Mouse (Mus musculus) intestine, postnatal 0 days (tissue): Measurements from ENCODE around the gene Bid. TPM values are rescaled to one million over a fixed set of nuclear protein-coding genes. Genes with fewer than 3 reads are reported as not detected.
A peak's percentile ranks its signal among the peaks of the same experiment; 100 is the strongest.
"Not testable (repeated sequence)": the region's sequence is repeated elsewhere in the genome, so short reads cannot be mapped to it uniquely, and the experiment has no call there.

Source experiments
- ATAC-seq: fragments of 200-750 bp; cut with Nextera tagmentation; 2 replicates; pipeline ENCODE4 v1.8.0; 2017; ENCODE audit warnings: mild to moderate bottlenecking, moderate TSS enrichment, moderate library complexity
- H3K27ac ChIP-seq: fragments of 300-500 bp; sonication (generic); 2 replicates; pipeline ENCODE4 v1.5.1; 2014; ENCODE audit warnings: mild to moderate bottlenecking, low read depth, low read length, moderate library complexity
- H3K27me3 ChIP-seq: fragments of 300-500 bp; sonication (generic); replicated peaks from 2 replicates; pipeline ENCODE4 v1.6.1; 2014; ENCODE audit warnings: low read length, mixed read lengths; ENCODE audit not compliant: control insufficient read depth, insufficient read depth
- H3K36me3 ChIP-seq: fragments of 300-500 bp; sonication (generic); 2 replicates; pipeline ENCODE4 v1.6.1; 2014; ENCODE audit warnings: mild to moderate bottlenecking, moderate library complexity; ENCODE audit not compliant: control insufficient read depth, insufficient read depth
- H3K4me1 ChIP-seq: fragments of 300-500 bp; sonication (generic); replicated peaks from 2 replicates; pipeline ENCODE4 v1.6.1; 2014; ENCODE audit warnings: antibody characterized with exemption, low read length, mixed read lengths; ENCODE audit not compliant: control insufficient read depth, insufficient read depth
- H3K4me2 ChIP-seq: fragments of 300-500 bp; sonication (generic); replicated peaks from 2 replicates; pipeline ENCODE4 v1.6.1; 2014; ENCODE audit warnings: low read depth, mild to moderate bottlenecking, moderate library complexity
- H3K4me3 ChIP-seq: fragments of 300-500 bp; sonication (generic); 2 replicates; pipeline ENCODE4 v1.5.1; 2014; ENCODE audit warnings: low read depth, low read length
- H3K9ac ChIP-seq: fragments of 300-500 bp; sonication (generic); 2 replicates; pipeline ENCODE4 v1.6.1; 2014; ENCODE audit warnings: mild to moderate bottlenecking, low read depth, low read length
- H3K9me3 ChIP-seq: fragments of 300-500 bp; sonication (generic); 2 replicates; pipeline ENCODE4 v1.6.1; 2016; ENCODE audit warnings: mixed run types; ENCODE audit not compliant: control insufficient read depth
- CTCF ChIP-seq: sonication (generic); IDR thresholded peaks from 2 replicates; pipeline ENCODE4 v1.5.1; 2016; ENCODE audit warnings: low read depth, mild to moderate bottlenecking, control low read depth, antibody characterized with exemption, moderate library complexity
- WGBS: fragments of 180-500 bp; shearing (Covaris S2); extraction: QIAGEN DNeasy Blood & Tissue Kit; methylation state at CpG from one replicate; pipeline ENCODE4 v1.1.7; 2014; 5-methylcytosine and 5-hydroxymethylcytosine counted together
- polyA plus RNA-seq: library from polyadenylated mRNA; unstranded; fragments of >200 nt; fragmentation: Nextera tagmentation; extraction: Ambion mirVana; gene quantifications from 2 replicates; pipeline ENCODE4 v1.2.1, GENCODE M21; 2015

Gene Bid
- polyA plus RNA-seq, 1 experiment from 2014 or later: 24.8 TPM

DNA sequence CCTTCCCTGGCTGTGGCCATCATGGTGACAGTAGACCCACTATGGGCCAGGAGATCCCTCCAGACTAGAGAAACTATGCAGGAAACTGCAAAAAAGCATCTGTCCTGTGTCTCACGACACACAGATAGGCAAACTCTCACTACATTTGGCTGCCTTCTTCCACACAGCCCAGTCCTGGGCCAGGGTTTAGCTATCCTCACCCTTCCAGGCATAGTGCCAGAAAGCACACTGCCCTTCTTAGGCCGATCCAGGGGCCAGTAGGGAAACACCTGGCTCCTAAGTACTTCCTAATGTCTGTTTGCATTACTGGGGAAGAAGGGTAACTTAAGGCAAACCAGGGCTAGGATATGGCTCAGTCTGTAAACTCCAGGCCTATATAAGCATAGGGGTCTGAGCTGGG lies 3.7 kb downstream of the Bid start:
- Histone ChIP-seq H3K27ac (no peak overlapping the region), H3K4me2 (no peak overlapping the region), H3K27me3 (no peaks in the 10 kb centered on the region), H3K9ac (no peak overlapping the region), H3K9me3 (no peaks in the 10 kb centered on the region), H3K4me3 (no peak overlapping the region), H3K36me3 (no peaks in the 10 kb centered on the region), H3K4me1 (0 out of 2 replicates have a peak, but pooled peaks cover 3% of the 10 kb centered on the region)
- no peak for ATAC-seq
- WGBS: 30% methylated on average over 2 of the region's 2 CpGs
- no peak for TF ChIP-seq CTCF

DNA sequence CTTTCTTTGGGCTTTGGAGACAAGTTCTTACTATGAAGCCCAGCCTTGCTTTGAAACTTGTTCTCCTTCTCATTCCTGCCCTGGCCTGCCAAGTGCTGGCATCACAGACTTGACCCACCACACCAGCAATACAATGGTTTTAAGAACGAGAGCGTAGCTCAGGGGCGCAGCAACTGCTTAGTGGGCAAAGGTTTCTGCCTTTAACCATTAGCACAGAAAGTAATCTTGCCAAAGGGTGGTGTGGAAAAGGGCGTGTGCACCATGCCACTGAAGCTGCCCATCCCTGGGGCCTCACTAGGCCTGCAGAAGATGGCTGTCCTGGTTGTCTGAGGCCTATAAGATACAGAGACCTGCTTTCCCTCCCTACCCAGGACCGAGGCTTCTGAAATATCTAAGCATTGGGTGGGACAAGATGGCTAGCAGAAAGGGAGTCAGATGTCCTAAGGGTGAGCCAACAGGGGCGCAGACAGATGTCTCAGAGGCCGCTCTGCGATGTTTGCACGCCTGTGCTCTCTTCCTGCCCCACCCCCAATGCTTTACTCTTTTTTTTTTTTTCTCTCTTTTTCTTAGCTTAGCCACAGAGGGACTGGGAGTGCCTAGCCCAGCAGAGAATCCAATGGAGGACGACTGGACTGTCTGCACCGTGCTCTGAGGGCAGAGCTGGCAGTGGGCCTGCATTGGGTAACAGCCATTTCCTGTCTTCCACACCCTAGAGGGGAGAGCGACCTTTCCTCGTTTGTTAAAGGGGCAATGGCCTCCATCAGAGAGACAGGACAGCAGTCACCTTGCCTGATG lies 5.2 kb downstream of the Bid start:
- no peak overlapping the region; the same call in 1 of the 2 replicates for H3K27ac ChIP-seq
- no peak for TF ChIP-seq CTCF
- no peaks in the 10 kb centered on the region for H3K27me3 ChIP-seq
- peak; percentile 50; the same call in 1 of the 2 replicates for ATAC-seq
- no peak overlapping the region; the same call in 1 of the 2 replicates for H3K4me2 ChIP-seq
- H3K4me3 ChIP-seq: no peak overlapping the region
- H3K9ac ChIP-seq: no peak overlapping the region
- no peaks in the 10 kb centered on the region for H3K36me3 ChIP-seq
- H3K4me1 ChIP-seq: 0 out of 2 replicates have a peak, but pooled peaks cover 3% of the 10 kb centered on the region
- WGBS: 42% methylated on average over 13 of the region's 13 CpGs
- no peaks in the 10 kb centered on the region for H3K9me3 ChIP-seq

DNA sequence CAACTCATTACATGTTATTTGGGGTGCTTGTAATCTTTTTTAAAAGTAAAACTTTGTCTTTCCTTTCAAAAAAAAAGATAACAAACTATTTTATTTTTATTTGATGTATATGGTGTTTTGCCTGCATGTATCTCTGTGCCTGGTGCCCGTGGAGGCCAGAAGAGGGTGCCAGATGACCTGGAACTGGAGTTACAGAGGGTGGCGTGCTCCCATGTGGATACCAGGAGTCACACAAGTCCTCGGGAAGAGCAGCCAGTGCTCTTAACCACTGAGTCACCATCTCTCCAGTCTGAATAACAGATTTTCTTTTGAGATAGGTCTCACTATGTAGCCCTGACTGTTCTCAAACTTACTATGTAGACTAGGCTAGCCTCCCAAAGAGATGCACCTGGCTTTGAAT lies 7.2 kb downstream of the Bid start:
- TF ChIP-seq CTCF: peak; percentile 17; the same call in 1 of the 2 replicates
- Histone ChIP-seq H3K4me1 (0 out of 2 replicates have a peak, but pooled peaks cover 3% of the 10 kb centered on the region), H3K4me3 (no peak overlapping the region), H3K27me3 (no peaks in the 10 kb centered on the region), H3K27ac (no peak overlapping the region), H3K9me3 (no peaks in the 10 kb centered on the region), H3K4me2 (no peak overlapping the region), H3K9ac (no peak overlapping the region), H3K36me3 (no peaks in the 10 kb centered on the region)
- WGBS: 81% methylated on average over 3 of the region's 3 CpGs
- no peak for ATAC-seq

DNA sequence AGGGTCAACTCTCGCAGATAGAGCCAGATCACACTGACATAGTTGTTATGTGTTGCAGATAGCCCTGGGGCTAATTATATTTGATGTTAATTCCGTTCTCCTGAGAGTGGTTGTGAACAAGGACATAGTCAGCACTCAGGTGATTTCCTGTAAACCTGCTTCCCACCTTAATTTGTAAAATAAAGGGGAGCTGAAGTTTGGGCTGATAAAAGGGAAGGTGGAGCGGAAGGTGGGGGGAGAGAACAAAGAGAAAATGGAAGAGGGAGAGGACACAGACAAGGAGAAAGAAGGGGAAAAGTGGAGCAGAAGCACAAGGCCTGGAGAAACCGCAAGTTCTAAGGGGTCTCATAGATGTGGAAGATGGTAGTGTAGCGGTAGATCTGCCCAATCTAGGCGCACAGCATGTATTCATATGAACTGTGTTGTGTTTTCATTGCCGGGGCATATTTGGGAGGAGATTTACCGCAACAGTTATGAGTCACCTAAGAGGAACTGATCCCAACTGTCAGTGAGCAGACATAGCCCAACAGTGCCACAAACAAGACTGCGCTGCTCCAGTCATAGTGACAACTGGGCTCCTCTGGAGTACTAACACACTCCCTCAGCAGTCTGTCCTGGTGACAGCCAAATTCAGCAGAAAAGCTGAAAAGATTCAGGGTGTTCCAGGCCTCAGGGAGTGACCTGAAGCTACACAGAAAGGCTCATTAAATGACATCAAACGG lies 8.6 kb downstream of the Bid start:
- H3K27me3 ChIP-seq, H3K4me2 ChIP-seq, H3K9ac ChIP-seq, H3K4me3 ChIP-seq, ATAC-seq, H3K9me3 ChIP-seq, H3K4me1 ChIP-seq, H3K27ac ChIP-seq, H3K36me3 ChIP-seq: not testable (repeated sequence)
- WGBS: 91% methylated on average over 9 of the region's 10 CpGs

DNA sequence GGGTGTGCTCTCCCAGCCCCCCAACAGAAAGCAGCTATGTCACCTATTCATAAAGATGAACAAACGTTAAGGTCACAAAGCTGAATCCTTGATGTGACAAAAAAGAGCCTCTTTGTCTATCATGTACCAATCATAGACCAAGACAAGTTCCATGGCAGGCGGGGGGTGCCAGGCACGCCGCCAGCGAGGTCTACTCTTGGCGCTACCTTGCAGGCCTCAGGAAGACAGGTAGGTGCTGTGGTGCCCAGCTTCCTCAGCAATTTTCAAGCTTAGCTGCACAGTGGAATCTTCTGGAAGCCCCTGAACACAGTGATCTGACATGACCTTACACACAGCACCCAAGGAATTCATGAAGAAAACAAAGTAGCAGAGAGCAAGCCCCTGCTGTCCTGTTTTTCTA lies 10.1 kb downstream of the Bid start:
- H3K4me1 ChIP-seq: no peaks in the 10 kb centered on the region
- H3K9ac ChIP-seq: no peak overlapping the region
- H3K9me3 ChIP-seq: no peaks in the 10 kb centered on the region
- H3K4me2 ChIP-seq: no peak overlapping the region
- no peaks in the 10 kb centered on the region for H3K27me3 ChIP-seq
- H3K36me3 ChIP-seq: no peaks in the 10 kb centered on the region
- WGBS: 93% methylated on average over 6 of the region's 6 CpGs
- ATAC-seq: no peak
- no peak for TF ChIP-seq CTCF
- H3K4me3 ChIP-seq: no peak overlapping the region
- H3K27ac ChIP-seq: no peak overlapping the region

- Histone ChIP-seq H3K27ac (no peak overlapping the region), H3K4me1 (no peaks in the 10 kb centered on the region), H3K4me2 (no peak overlapping the region), H3K4me3 (no peak overlapping the region), H3K9ac (no peak overlapping the region), H3K9me3 (no peaks in the 10 kb centered on the region), H3K36me3 (0 out of 2 replicates have a peak, but pooled peaks cover 6% of the 10 kb centered on the region), H3K27me3 (no peaks in the 10 kb centered on the region)
- 54% methylated on average over 5 of the region's 5 CpGs for WGBS
- no peak for TF ChIP-seq CTCF
- ATAC-seq: no peak
These were observed 11.5 kb downstream of the Bid start for GRCm38 (mm10) chr6:120905111-120905510.
